Mouse (Mus musculus) liver, embryonic 14.5 days (tissue): ENCODE data around the gene Top3a.

Experiments used
- CTCF ChIP-seq: IDR thresholded peaks from 2 replicates; pipeline ENCODE4 v1.5.1; 2016; ENCODE audit warnings: antibody characterized with exemption, low read depth, control low read depth
- EP300 ChIP-seq: IDR thresholded peaks from 2 replicates; pipeline ENCODE4 v1.6.1; 2016; ENCODE audit warnings: antibody characterized with exemption, low read depth

GRCm38 (mm10) chr11:60809546-60809945 lies 32.4 kb upstream of the Top3a start:
- TF ChIP-seq EP300: no peak
- no peak for TF ChIP-seq CTCF
